Mouse (Mus musculus) T-cell, adult 2 months (primary cell): ENCODE data around the gene Tcp10c.
"Not testable (repeated sequence)": the region's sequence is repeated elsewhere in the genome, so short reads cannot be mapped to it uniquely, and the experiment has no call there.

Experiments
- DNase-seq: peaks from one replicate; pipeline ENCODE4 v3.0.0; 2022; ENCODE audit warnings: low spot score

Gene Tcp10c

DNA sequence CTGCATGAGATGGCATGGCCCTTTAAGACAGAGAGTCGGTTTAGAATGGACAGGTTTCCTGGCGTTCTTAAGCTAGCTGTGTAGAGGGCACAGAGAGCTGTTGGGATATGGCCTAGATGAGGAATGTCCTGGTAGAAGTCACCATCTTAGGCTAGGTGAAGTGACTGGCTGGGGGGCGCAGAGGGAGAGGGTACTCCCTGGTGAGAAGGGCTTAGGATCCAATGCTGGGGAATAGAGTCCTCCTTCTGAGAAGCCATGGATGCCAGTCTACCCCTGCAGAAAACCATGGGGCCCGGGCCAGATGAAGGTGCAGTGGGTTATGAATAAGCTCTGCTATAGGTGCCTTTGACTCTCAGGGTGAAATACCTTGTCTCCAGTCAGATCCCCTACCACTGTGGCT, at the start of gene Tcp10c:
Tcp10c (plus strand) TSS at position 52 of the 400 bp plus-strand sequence.
- DNase-seq, result not testable (repeated sequence)

DNA sequence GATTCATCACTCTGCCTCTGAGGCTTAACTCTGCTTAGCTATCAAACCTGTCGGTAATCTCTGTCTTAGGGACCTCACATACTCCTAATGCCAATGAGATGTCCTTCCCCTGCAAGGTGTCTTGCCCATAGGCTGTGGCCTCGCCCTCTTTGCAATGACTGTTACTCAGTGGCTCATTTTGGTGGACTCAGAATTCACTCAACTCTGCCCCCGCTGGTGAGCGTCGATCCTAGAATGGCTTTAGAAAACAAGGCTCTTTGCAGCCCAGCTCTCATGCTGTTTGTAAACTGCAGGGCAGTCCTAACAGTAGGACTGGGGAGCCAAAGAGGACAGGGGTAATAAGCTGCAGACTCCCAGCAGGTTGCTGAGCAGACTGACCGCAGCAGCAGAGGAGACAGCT, 46.5 kb upstream of the Tcp10c start:
- DNase-seq, result not testable (repeated sequence)

GRCm38 (mm10) chr17:13308344-13308743, 46.0 kb upstream of the Tcp10c start:
- DNase-seq, result not testable (repeated sequence)

GRCm38 (mm10) chr17:13308746-13309145, 45.6 kb upstream of the Tcp10c start:
- DNase-seq, result not testable (repeated sequence)

DNA sequence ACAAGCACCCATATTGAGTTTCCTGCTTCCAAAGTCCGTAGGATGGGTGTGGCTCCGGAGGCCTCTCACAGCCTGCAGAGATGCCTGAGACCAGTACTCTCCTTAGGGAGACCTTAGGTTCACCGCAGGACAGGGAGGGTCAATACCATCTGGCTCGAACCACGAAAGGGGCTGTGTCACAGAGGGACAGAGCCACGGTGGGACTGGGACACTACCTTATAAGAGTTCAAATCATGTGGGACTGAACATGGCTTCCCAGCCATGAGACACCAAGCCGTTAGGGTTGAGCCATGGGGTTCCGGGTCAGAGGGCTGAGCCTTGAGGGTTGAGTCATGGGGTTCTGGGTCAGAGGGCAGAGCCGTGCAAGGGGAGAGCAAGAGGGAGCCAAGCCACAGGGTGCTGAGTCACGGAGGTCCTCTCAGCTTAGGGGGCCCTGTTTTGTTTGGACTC, 45.2 kb upstream of the Tcp10c start:
- DNase-seq, result not testable (repeated sequence)

DNA sequence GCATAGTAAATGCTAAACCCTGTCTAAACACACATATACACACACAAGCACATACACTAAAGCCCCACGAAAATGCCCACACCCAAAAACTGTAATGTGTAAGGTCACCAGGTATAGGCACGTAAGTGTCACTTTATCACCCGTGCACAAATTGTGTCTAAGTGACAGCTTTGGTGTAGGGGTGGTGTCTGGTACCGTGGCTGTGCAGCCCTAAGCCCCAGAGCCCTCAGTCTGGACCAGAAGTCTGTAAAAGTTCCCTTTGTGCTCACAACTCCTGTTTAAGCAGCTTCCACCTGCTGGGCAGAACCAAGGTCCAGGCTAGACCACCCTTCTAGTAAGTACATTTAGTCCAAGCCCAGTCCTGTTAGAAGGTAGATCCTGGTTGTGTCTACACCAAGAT, 24.4 kb upstream of the Tcp10c start:
- not testable (repeated sequence) for DNase-seq

GRCm38 (mm10) chr17:13331179-13331578, 23.2 kb upstream of the Tcp10c start:
- DNase-seq, result not testable (repeated sequence)

DNA sequence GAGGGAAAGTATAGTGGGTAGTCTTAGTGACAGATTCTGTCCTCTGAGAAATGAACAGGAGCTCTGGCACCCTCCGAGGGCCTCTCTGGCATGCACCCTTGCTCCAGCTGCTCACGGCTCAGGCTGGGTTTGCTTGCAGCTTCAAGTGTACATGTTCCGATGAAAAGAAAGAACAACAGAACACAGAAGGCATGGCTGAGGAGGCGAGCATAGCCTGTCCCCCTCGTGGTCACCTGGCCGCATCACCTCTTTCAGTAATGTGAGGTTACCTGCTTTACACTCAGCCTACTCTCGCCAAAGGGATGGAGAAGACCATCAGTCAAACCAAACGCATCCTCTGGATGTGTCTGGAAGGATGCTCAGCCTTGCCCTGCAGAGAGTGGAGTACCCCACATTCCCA, 21.9 kb upstream of the Tcp10c start:
- DNase-seq, result not testable (repeated sequence)

GRCm38 (mm10) chr17:13336979-13337749, 17.2 kb upstream of the Tcp10c start:
- DNase-seq, result not testable (repeated sequence)

DNA sequence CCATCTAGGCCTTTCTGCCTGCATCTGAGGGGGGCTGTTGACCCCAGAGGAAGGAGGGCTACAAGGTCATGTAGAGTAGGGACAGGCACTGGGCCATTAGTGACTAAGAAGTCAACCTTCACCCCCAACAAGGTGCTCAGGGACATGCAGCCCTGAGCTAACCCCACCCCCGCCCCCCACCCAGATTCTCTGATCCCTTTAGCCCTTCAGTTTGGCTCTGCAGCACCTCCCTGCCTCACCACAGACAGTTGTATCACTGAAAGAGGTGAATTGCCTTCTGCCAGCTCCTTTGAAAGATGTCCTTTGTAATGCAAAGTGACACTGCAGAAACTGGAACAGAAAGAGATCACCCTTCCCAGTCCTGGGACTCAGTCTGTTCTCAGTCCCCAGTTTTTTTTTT, 16.4 kb upstream of the Tcp10c start:
- not testable (repeated sequence) for DNase-seq

DNA sequence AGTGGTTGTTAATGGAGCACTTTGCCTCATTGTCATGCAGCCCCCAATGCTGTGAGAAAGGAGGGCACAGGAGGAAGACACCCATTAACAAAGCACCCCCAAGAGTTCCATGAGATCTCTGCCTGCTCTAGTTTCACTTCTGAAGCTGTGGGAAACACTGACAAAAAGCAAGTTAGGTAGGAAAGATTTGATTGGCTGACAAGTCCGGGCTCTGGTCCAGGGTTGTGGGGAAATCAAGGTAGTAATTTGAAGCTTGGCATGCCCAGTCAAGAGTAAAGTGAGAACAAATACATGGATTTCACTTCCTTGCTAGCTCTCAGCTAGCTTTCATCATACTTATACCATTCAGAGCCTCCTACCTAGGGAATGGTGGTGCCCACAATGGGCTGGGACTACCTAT, 14.3 kb upstream of the Tcp10c start:
- not testable (repeated sequence) for DNase-seq

DNA sequence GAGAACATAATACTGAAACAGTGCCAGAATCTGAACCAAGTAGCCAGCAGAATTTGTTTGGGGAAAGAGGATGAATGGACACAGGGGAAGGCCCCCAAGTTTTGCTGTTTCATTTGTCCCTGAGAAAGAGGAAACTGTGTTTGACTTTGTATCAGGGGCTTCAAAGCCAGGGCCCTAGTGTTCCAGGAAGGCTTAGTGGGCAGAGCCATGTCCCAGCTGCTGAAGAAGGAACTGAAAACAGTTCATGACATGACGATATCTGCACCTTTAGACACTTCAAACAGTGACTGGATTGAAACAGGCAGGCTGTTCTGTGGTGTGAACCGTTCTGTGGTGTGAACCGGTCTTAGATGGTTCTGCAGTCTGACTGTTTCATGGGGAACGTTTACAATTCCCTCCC, 8.4 kb upstream of the Tcp10c start:
- not testable (repeated sequence) for DNase-seq

- DNase-seq, result not testable (repeated sequence)
These were observed 4.8 kb upstream of the Tcp10c start for GRCm38 (mm10) chr17:13349563-13349962.

DNA sequence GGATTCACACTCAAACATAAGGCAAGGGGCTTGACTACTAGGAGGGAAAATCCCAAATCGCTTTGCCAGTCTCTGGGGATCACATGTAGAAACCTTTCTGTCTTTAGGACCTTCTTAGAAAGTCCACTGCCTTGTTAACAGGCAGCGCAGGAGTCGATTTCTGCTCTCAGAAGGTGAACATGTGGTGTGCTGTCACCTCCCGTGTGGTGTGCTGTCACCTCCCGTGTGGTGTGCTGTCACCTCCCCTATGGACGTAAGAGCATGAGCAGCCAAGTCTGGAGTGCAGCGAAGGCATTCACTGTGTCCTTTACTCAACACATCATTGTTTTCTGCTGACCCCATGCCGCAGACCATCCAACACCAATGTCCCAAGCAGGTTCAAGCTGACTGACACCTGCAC, 1.1 kb upstream of the Tcp10c start:
- not testable (repeated sequence) for DNase-seq

GRCm38 (mm10) chr17:13362489-13362888, 8.1 kb downstream of the Tcp10c start:
- DNase-seq, result not testable (repeated sequence)

DNA sequence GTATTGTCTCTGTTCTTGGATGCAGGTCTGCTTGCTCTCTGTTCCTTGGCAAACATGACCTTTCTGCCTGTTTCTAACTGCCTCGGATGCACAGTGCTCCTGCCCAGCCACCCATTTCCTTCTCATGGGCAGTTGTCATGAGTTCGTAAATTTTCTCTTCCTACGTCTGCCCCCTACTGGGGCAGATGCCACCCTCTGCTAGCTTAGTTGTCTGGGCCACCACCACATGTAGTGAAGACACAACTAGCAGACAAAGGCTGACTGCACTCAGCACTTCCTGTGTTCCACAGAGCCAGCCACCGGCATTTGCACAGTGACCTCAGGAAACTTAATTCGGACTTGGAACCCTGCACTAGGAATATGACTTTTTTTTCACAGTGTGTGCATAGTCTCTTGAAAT, 9.4 kb downstream of the Tcp10c start:
- DNase-seq, result not testable (repeated sequence)

- not testable (repeated sequence) for DNase-seq
These were observed 9.8 kb downstream of the Tcp10c start for GRCm38 (mm10) chr17:13364196-13364595.

- not testable (repeated sequence) for DNase-seq
These were observed 12.8 kb downstream of the Tcp10c start for GRCm38 (mm10) chr17:13367181-13367580.

GRCm38 (mm10) chr17:13368658-13369057, 14.3 kb downstream of the Tcp10c start:
- not testable (repeated sequence) for DNase-seq

DNA sequence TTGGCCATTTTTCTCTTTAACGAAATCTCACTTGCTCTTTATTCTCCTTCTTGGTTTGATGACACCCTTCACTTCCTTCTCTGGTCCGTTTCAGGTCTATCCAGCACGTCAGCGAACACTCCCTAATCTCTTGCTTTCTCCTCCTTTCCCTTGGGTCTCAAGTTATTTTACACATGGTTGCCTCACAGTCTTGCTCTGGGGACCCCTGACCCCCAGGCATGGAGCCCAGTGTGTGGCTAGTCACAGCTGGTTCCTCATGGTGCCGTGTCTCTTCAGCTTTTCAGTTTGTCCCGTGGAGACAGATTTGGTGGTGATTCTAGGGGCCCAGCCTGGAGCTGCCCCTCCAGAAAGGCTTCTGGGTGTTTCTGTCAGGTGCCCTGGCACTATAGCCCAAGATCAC, 16.4 kb downstream of the Tcp10c start:
- not testable (repeated sequence) for DNase-seq

DNA sequence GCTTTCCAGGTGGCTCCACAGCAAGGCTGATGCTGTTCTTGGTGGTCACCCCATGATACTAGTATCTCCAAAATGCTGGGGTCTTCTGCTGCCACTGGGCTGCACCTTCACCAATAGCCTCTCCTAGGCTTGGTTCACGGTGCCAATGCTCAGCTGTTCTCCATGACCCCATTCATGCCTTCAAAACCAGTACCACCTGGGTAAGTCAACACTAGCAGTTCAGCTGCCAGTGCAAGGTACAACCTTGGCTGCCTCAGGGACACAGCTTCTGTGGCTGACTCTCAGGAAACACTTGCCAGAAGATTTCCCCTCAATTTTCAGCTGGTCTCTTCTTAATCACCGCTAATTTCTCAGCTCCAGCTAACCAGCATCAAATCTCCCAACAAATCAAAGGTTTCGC, 24.0 kb downstream of the Tcp10c start:
- not testable (repeated sequence) for DNase-seq

- not testable (repeated sequence) for DNase-seq
These were observed 25.7 kb downstream of the Tcp10c start for GRCm38 (mm10) chr17:13379951-13380615.

DNA sequence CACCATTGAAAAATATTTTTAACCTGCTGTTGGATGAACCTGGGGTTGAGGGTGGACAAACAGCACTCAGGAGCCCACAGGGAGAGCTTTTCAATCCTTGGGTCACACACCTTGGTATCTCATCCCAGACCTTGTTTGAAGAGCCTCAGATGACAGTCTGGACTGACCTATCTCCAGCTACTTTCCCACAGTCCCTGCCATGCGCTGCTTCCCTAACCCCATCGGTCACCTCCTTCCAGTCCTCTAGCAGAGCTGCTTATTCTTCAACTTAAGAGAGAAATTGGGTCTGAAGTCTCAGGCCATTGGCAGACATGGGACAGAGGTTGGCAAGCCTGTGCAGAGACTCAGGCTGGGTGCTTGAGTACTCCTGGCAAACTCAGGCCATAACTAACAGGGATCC, 26.9 kb downstream of the Tcp10c start:
- DNase-seq, result not testable (repeated sequence)
